Mouse (Mus musculus) small intestine, adult 2 months (tissue): ENCODE measurements around the gene Fam184b.

ENCODE experiments used
- CTCF ChIP-seq: fragments of 200-500 bp; IDR thresholded peaks from 2 replicates; pipeline ENCODE4 v1.5.1; 2012; ENCODE audit warnings: low read depth, mild to moderate bottlenecking, control low read depth, inconsistent platforms, low read length, moderate library complexity, mixed read lengths; ENCODE audit not compliant: insufficient replicate concordance, insufficient read length; ENCODE audit errors: extremely low read depth
- POLR2A ChIP-seq: fragments of 200-500 bp; IDR thresholded peaks from 2 replicates; pipeline ENCODE4 v1.6.1; 2012; ENCODE audit warnings: low read depth, mild to moderate bottlenecking, control low read depth, inconsistent platforms, low read length, moderate library complexity

- no peak for TF ChIP-seq CTCF
- TF ChIP-seq POLR2A: no peak
Observed at GRCm38 (mm10) chr5:45668831-45669230, 29.4 kb upstream of the Fam184b start.
